Mouse (Mus musculus): ENCODE measurements around the gene Sptb.

- TF ChIP-seq REST (IDR thresholded peaks at IDR 0.05; ENCODE audit: insufficient read depth, insufficient read length) (no peak), POLR2A (IDR thresholded peaks at IDR 0.05; ENCODE audit: insufficient read length, low read depth) (no peak), CEBPB (IDR thresholded peaks at IDR 0.05; ENCODE audit: insufficient read depth, poor library complexity, severe bottlenecking) (no peak), SRF (IDR thresholded peaks at IDR 0.05; ENCODE audit: control insufficient read depth, insufficient read length, low read depth) (no peak), TCF12 (IDR thresholded peaks at IDR 0.05; ENCODE audit: insufficient read depth, poor library complexity, severe bottlenecking) (no peak), POLR2AphosphoS2 (IDR thresholded peaks at IDR 0.05; ENCODE audit: insufficient read length, low read depth) (no peak), E2F4 (IDR thresholded peaks at IDR 0.05; ENCODE audit: insufficient read depth) (no peak), MYOD1 (IDR thresholded peaks at IDR 0.05; ENCODE audit: control insufficient read depth in 1 of 3, insufficient read length in 2 of 3, low read depth in 2 of 3) (no peak)
These were observed 2.2 kb downstream of the Sptb start for GRCm38 (mm10) chr12:76708181-76708580.
